Mouse (Mus musculus) lung, postnatal 0 days (tissue): ENCODE results near the gene Tmem38a.

Experiments
- CTCF ChIP-seq: IDR thresholded peaks from 2 replicates; pipeline ENCODE4 v1.5.1; 2016; ENCODE audit warnings: antibody characterized with exemption, mild to moderate bottlenecking
- EP300 ChIP-seq: IDR thresholded peaks from 2 replicates; pipeline ENCODE4 v1.6.1; 2016; ENCODE audit warnings: antibody characterized with exemption, mild to moderate bottlenecking, control low read depth

- TF ChIP-seq EP300 (no peak), CTCF (no peak)
Measured at GRCm38 (mm10) chr8:72588865-72589264, 17.0 kb downstream of the Tmem38a start.
